Mouse (Mus musculus) heart, postnatal 25 days (tissue): Measurements from ENCODE around the gene Zfp354c. TPM values are rescaled to one million over a fixed set of nuclear protein-coding genes. Genes with fewer than 3 reads are reported as not detected.

ENCODE experiments used
- total RNA-seq, 2 experiments: library from RNA; stranded (reverse); gene quantifications; 2 replicates each; pipeline ENCODE4 v1.2.3; 2021

Zfp354c gene
- total RNA-seq, 2 experiments from 2014 or later = 3.4 to 4.6 TPM

Other genes with a start within 250 kb of the Zfp354c start
- 10 to 100 TPM; 19.1 to 20.0 TPM for gene Adamts2, start 225.6 kb downstream of the Zfp354c start, total RNA-seq
- 1 to 10 TPM; 1.1 to 1.3 TPM for gene Zfp879, start 13.8 kb upstream of the Zfp354c start, total RNA-seq
- not detected for gene Grm6, start 23.0 kb upstream of the Zfp354c start, total RNA-seq
- 1 to 10 TPM in 1 of 2 experiments, under 1 TPM in 1; 0.86 to 1.1 TPM for gene Zfp454, start 59.9 kb upstream of the Zfp354c start, total RNA-seq
- gene Zfp2, start 88.4 kb upstream of the Zfp354c start, total RNA-seq = 1 to 10 TPM; 3.3 to 3.7 TPM
- gene Zfp354b, start 103.9 kb upstream of the Zfp354c start, total RNA-seq = 1 to 10 TPM; 1.4 to 2.2 TPM
- not detected for gene 4933414I15Rik, start 116.0 kb upstream of the Zfp354c start, total RNA-seq
- not detected for gene Prop1, start 126.0 kb upstream of the Zfp354c start, total RNA-seq
- gene Olfr1378, start 138.8 kb upstream of the Zfp354c start, total RNA-seq = not detected
- gene Olfr1377, start 154.2 kb upstream of the Zfp354c start, total RNA-seq = not detected
- not detected for gene Olfr51, start 175.9 kb upstream of the Zfp354c start, total RNA-seq
- gene Olfr54, start 186.5 kb upstream of the Zfp354c start, total RNA-seq = not detected
- gene Olfr1375, start 220.4 kb upstream of the Zfp354c start, total RNA-seq = not detected
- gene Zfp354a, start 231.5 kb upstream of the Zfp354c start, total RNA-seq = 1 to 10 TPM; 1.6 TPM